Comparison of ENCODE assay signal across 9 mouse cellular contexts in genomic region chr4:32057102-32057501, GRCm38 (mm10).
DNase-seq lines count a peak whose midpoint lies in the region; ATAC-seq and TF ChIP-seq lines count a peak whose summit lies in the region.
"Had no signal": no experiment of that assay in that cellular context is flagged by ENCODE, and none has a peak within 500 bp of the region (broad histone marks: within the 10 kb centered on the region; RNA-seq: fewer than 3 reads in every experiment).

No protein-coding gene starts in this region.

- no peak for DNase-seq in heart, adult 2 months
- no peak for DNase-seq in heart, postnatal 4 days
- DNase-seq in MEL (ENCODE audit: low read depth, low spot score), result peak; percentile 62
- DNase-seq in cerebellum, postnatal 36 days, result peak; percentile 12 to 23
- no peak for DNase-seq in intestine, embryonic 14.5 days (ENCODE audit: low spot score)
- no peak for DNase-seq in ovary, postnatal 36 days (ENCODE audit: low spot score)
- no peak for DNase-seq in layer of hippocampus, postnatal 10 days (ENCODE audit: low spot score in 2 of 2)
- DNase-seq: liver, embryonic 13.5 days had no signal

- H3K36me3 ChIP-seq in heart, adult 2 months (ENCODE audit: control insufficient read depth, insufficient read depth, low read length), result no peaks in the 10 kb centered on the region
- H3K36me3 ChIP-seq in MEL (ENCODE audit: control insufficient read depth in 1 of 2, insufficient read depth in 2 of 2, low read length in 2 of 2), result no peaks in the 10 kb centered on the region
- no peaks in the 10 kb centered on the region for H3K36me3 ChIP-seq in intestine, embryonic 14.5 days (ENCODE audit: control insufficient read depth, insufficient read depth, low read length)
- H3K36me3 ChIP-seq: liver, embryonic 13.5 days had no signal

- H3K4me2 ChIP-seq in intestine, embryonic 14.5 days (ENCODE audit: low read length), result no peak overlapping the region
- H3K4me2 ChIP-seq: liver, embryonic 13.5 days had no signal

- TF ChIP-seq POLR2A in heart, adult 2 months (IDR thresholded peaks at IDR 0.05; ENCODE audit: insufficient read depth, low read depth, low read length), result no peak
- TF ChIP-seq POLR2A in MEL (IDR thresholded peaks at IDR 0.05; ENCODE audit: control insufficient read depth in 1 of 2, insufficient read depth in 1 of 2, low read depth in 1 of 2, low read length in 2 of 2, poor library complexity in 1 of 2), result no peak

- 0 out of 2 replicates have a peak, but pooled peaks have one; percentile 70 for ATAC-seq in intestine, embryonic 14.5 days (replicated peaks; ENCODE audit: low FRiP score, low TSS enrichment, low read depth)
- ATAC-seq in megakaryocyte progenitor cell, adult 5-6 weeks (replicated peaks; ENCODE audit: poor library complexity), result peak; percentile 83

- peak; percentile 45 for TF ChIP-seq RAD21 in MEL (IDR thresholded peaks at IDR 0.05; ENCODE audit: low read depth, low read length)

- H3K79me2 ChIP-seq in heart, adult 2 months (replicated peaks; ENCODE audit: control insufficient read depth, insufficient read depth, low read length), result no peaks in the 10 kb centered on the region
- no peaks in the 10 kb centered on the region for H3K79me2 ChIP-seq in MEL (ENCODE audit: control insufficient read depth, insufficient read depth, low read length, poor library complexity)

- no peaks in the 10 kb centered on the region for H3K27me3 ChIP-seq in heart, adult 2 months (ENCODE audit: control insufficient read depth, insufficient read depth, low read length)
- H3K27me3 ChIP-seq in MEL (ENCODE audit: control insufficient read depth in 1 of 2, insufficient read depth in 2 of 2, low read length in 2 of 2), result peaks cover 2 to 6% of the 10 kb centered on the region in 2 experiments; a peak in 3 of 4 replicates
- H3K27me3 ChIP-seq in intestine, embryonic 14.5 days (replicated peaks; ENCODE audit: control insufficient read depth, insufficient read depth, low read length), result no peaks in the 10 kb centered on the region
- H3K27me3 ChIP-seq: liver, embryonic 13.5 days had no signal

- no peak overlapping the region for H3K4me3 ChIP-seq in heart, adult 2 months
- no peak overlapping the region for H3K4me3 ChIP-seq in MEL (ENCODE audit: control insufficient read depth in 1 of 2, insufficient read depth in 1 of 2, low read depth in 2 of 2, low read length in 2 of 2)
- no peak overlapping the region for H3K4me3 ChIP-seq in intestine, embryonic 14.5 days (ENCODE audit: low read depth, low read length)
- H3K4me3 ChIP-seq: liver, embryonic 13.5 days had no signal

- TF ChIP-seq EP300 in heart, adult 2 months (IDR thresholded peaks at IDR 0.05; ENCODE audit: insufficient read depth, low read depth, low read length), result no peak
- TF ChIP-seq EP300 in MEL (IDR thresholded peaks at IDR 0.05; ENCODE audit: low read depth in 1 of 2, low read length in 2 of 2), result no peak

- no peaks in the 10 kb centered on the region for H3K9me3 ChIP-seq in MEL (replicated peaks; ENCODE audit: insufficient read depth, low read length)
- no peaks in the 10 kb centered on the region for H3K9me3 ChIP-seq in intestine, embryonic 14.5 days (ENCODE audit: control insufficient read depth, low read length)
- H3K9me3 ChIP-seq: liver, embryonic 13.5 days had no signal

- WGBS in heart, adult 2 months, result 43% methylated on average over 5 of the region's 5 CpGs
- WGBS in intestine, embryonic 14.5 days, result 59% methylated on average over 5 of the region's 5 CpGs

- peak; percentile 85 for TF ChIP-seq CTCF in heart, adult 2 months (IDR thresholded peaks at IDR 0.05)
- peak; percentile 36 to 76 (median 63); a peak in 5 of 6 replicates for TF ChIP-seq CTCF in MEL (IDR thresholded peaks at IDR 0.05 in 2 of 3, conservative IDR thresholded peaks at IDR 0.05 in 1 of 3; ENCODE audit: control insufficient read depth in 1 of 3, insufficient read depth in 1 of 3, low read depth in 2 of 3, low read length in 3 of 3, poor library complexity in 1 of 3, severe bottlenecking in 1 of 3)

- no peak overlapping the region for H3K27ac ChIP-seq in heart, adult 2 months
- H3K27ac ChIP-seq in MEL (ENCODE audit: control insufficient read depth, low read depth, low read length), result no peak overlapping the region
- no peak overlapping the region for H3K27ac ChIP-seq in intestine, embryonic 14.5 days (ENCODE audit: low read depth)
- H3K27ac ChIP-seq: liver, embryonic 13.5 days had no signal

- H3K4me1 ChIP-seq in heart, adult 2 months (ENCODE audit: control insufficient read depth, insufficient read depth, low read length), result no peaks in the 10 kb centered on the region
- no peaks in the 10 kb centered on the region; a peak in 1 of 4 replicates for H3K4me1 ChIP-seq in MEL (ENCODE audit: control insufficient read depth in 1 of 2, insufficient read depth in 2 of 2, low read length in 2 of 2)
- 0 out of 2 replicates have a peak, but pooled peaks cover 5% of the 10 kb centered on the region for H3K4me1 ChIP-seq in intestine, embryonic 14.5 days (replicated peaks; ENCODE audit: control insufficient read depth, insufficient read depth, low read length)

- H3K9ac ChIP-seq in heart, adult 2 months (ENCODE audit: low read depth, low read length), result no peak overlapping the region
- no peak overlapping the region for H3K9ac ChIP-seq in MEL (ENCODE audit: control insufficient read depth, low read depth, low read length, poor library complexity, severe bottlenecking)
- no peak overlapping the region for H3K9ac ChIP-seq in intestine, embryonic 14.5 days (ENCODE audit: low read length)
- H3K9ac ChIP-seq: liver, embryonic 13.5 days had no signal

- intact Hi-C loops in heart, adult 2 months (cut with DNase I), result loop anchor here (5.0 kb wide), 2 partner anchors 95 to 495 kb away; no protein-coding TSS in a partner anchor

TF ChIP-seq in MEL, 35 proteins besides CTCF, POLR2A, EP300 and RAD21:
- TF ChIP-seq SMC3 (IDR thresholded peaks at IDR 0.05; ENCODE audit: low read depth, low read length) (peak; percentile 74), ZMIZ1 (IDR thresholded peaks at IDR 0.05; ENCODE audit: low read depth, low read length) (no peak), TAL1 (IDR thresholded peaks at IDR 0.05; ENCODE audit: low read length) (no peak)

Comparison
In these comparisons a context has a peak if more than half of its experiments do, and no peak if none do; other contexts are left out.
1. DNase-seq: peak in MEL (single experiment) and cerebellum, postnatal 36 days (2 of 2); none in heart, adult 2 months (0 of 2), heart, postnatal 4 days (single experiment), intestine, embryonic 14.5 days (single experiment), ovary, postnatal 36 days (single experiment) and layer of hippocampus, postnatal 10 days (0 of 2).